In the genomic region with DNA sequence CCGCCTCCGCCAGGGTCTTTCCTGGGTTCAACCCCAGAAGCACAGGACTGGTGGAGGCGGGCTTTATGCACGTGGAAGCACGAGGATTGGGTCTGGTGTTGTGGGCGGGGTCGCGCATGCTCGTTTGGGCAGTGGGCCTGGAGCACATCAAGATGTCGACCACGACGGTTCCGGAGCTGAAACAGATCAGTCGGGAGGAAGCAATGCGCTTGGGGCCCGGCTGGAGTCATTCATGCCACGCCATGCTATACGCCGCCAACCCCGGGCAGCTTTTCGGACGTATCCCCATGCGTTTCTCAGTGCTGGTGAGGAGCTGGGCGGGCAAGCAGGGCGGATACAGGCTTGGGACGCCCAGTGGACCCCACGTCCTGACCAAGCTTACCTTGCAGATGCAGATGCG, we compare ENCODE assay signal across 8 mouse cellular contexts. TPM values are rescaled to one million over a fixed set of nuclear protein-coding genes. Genes with fewer than 3 reads are reported as not detected.
A peak's percentile ranks its signal among the peaks of the same experiment; 100 is the strongest.
DNase-seq lines count a peak whose midpoint lies in the region; ATAC-seq lines count a peak whose summit lies in the region.

No protein-coding gene starts in this region.

- ATAC-seq in frontal cortex, adult (ENCODE audit: low TSS enrichment): peak; percentile 70
- ATAC-seq in hindbrain, embryonic 11.5 days (ENCODE audit: low FRiP score): peak; percentile 97

- H3K27me3 ChIP-seq in hindbrain, embryonic 11.5 days (ENCODE audit: control insufficient read depth, insufficient read depth, low read length): no peaks in the 10 kb centered on the region

- peak overlapping the region; percentile 81 for H3K4me2 ChIP-seq in hindbrain, embryonic 11.5 days (replicated peaks; ENCODE audit: low read depth, low read length)

- DNase-seq in MEL-GATA-1-ER (ENCODE audit: extremely low read depth, low read depth): peak; percentile 85
- peak; percentile 96 for DNase-seq in cerebellum, adult 9-10 months
- DNase-seq in hindbrain, embryonic 11.5 days (ENCODE audit: low spot score): peak; percentile 95
- peak; percentile 95 to 97 for DNase-seq in layer of hippocampus, postnatal 10 days (ENCODE audit: low spot score in 2 of 2)
- DNase-seq in lung, postnatal 10 days: peak; percentile 98
- peak; percentile 95 for DNase-seq in ovary, postnatal 36 days (ENCODE audit: low spot score)
- peak; percentile 98 for DNase-seq in thymus, postnatal 25 days

- H3K36me3 ChIP-seq in hindbrain, embryonic 11.5 days (ENCODE audit: control insufficient read depth, insufficient read depth, low read length): peaks cover 13% of the 10 kb centered on the region; the same call in 1 of the 2 replicates

- peak overlapping the region; percentile 70 for H3K27ac ChIP-seq in hindbrain, embryonic 11.5 days (ENCODE audit: low read depth, low read length)

- peak overlapping the region; percentile 71 for H3K4me3 ChIP-seq in hindbrain, embryonic 11.5 days (ENCODE audit: low read depth, low read length)

- H3K4me1 ChIP-seq in hindbrain, embryonic 11.5 days (replicated peaks; ENCODE audit: control insufficient read depth, insufficient read depth, low read length): peaks cover 2% of the 10 kb centered on the region; the same call in 1 of the 2 replicates

- peak overlapping the region; percentile 83 for H3K9ac ChIP-seq in hindbrain, embryonic 11.5 days (ENCODE audit: low read depth, low read length)

- WGBS in hindbrain, embryonic 11.5 days: 0% methylated on average over 28 of the region's 28 CpGs

- H3K9me3 ChIP-seq in hindbrain, embryonic 11.5 days (ENCODE audit: control insufficient read depth, low read length): no peaks in the 10 kb centered on the region

RNA-seq across cellular contexts. Expression of gene Nudt16l1, which starts 0.4 kb away (rescaled TPM):
- polyA plus RNA-seq in hindbrain, embryonic 11.5 days (2014; fragmentation: Nextera tagmentation; extraction: Ambion mirVana): 131 and 138 TPM in 2 replicates
- 10 to 100 TPM; 67.0 to 76.3 TPM for total RNA-seq in layer of hippocampus, postnatal 10 days (2021)

RNA-seq across cellular contexts. Expression of gene Anks3, which starts 25.0 kb away (rescaled TPM):
- 41.1 and 46.6 TPM in 2 replicates for polyA plus RNA-seq in hindbrain, embryonic 11.5 days (2014; fragmentation: Nextera tagmentation; extraction: Ambion mirVana)
- total RNA-seq in layer of hippocampus, postnatal 10 days (2021): 10 to 100 TPM; 55.4 to 61.0 TPM

RNA-seq across cellular contexts. Expression of gene Mgrn1, which starts 52.9 kb away (rescaled TPM):
- polyA plus RNA-seq in hindbrain, embryonic 11.5 days (2014; fragmentation: Nextera tagmentation; extraction: Ambion mirVana): 61.3 and 68.8 TPM in 2 replicates
- total RNA-seq in layer of hippocampus, postnatal 10 days (2021): 100 to 1,000 TPM; 164 to 168 TPM

RNA-seq across cellular contexts. Expression of gene Sept12, which starts 58.7 kb away (rescaled TPM):
- not detected in 2 replicates for polyA plus RNA-seq in hindbrain, embryonic 11.5 days (2014; fragmentation: Nextera tagmentation; extraction: Ambion mirVana)
- not detected for total RNA-seq in layer of hippocampus, postnatal 10 days (2021)

RNA-seq across cellular contexts. Expression of gene Ubald1, which starts 58.9 kb away (rescaled TPM):
- 26.1 and 28.9 TPM in 2 replicates for polyA plus RNA-seq in hindbrain, embryonic 11.5 days (2014; fragmentation: Nextera tagmentation; extraction: Ambion mirVana)
- 10 to 100 TPM; 68.9 to 74.7 TPM for total RNA-seq in layer of hippocampus, postnatal 10 days (2021)

Comparison
In these comparisons a context has a peak if more than half of its experiments do, and no peak if none do; other contexts are left out.
1. Peak in every context shown above with its lines: DNase-seq, ATAC-seq, H3K4me3 ChIP-seq and H3K27ac ChIP-seq.